8 mouse cellular contexts compared by ENCODE assay signal in genomic region chr14:31017854-31018253, GRCm38 (mm10). TPM values are rescaled to one million over a fixed set of nuclear protein-coding genes. Genes with fewer than 3 reads are reported as not detected.
A peak's percentile ranks its signal among the peaks of the same experiment; 100 is the strongest.
DNase-seq lines count a peak whose midpoint lies in the region; ATAC-seq lines count a peak whose summit lies in the region.

No protein-coding gene starts in this region.

- H3K4me2 ChIP-seq in heart, embryonic 12.5 days, result peak overlapping the region; percentile 78
- peak overlapping the region; percentile 88 for H3K4me2 ChIP-seq in forebrain, embryonic 13.5 days
- peak overlapping the region; percentile 82 for H3K4me2 ChIP-seq in limb, embryonic 12.5 days

- intact Hi-C loops in heart, postnatal 36 days (cut with DNase I), result loop anchor here (1.0 kb wide), 1 partner anchor 14 kb away; no protein-coding TSS in a partner anchor

- H3K27ac ChIP-seq in heart, embryonic 12.5 days (ENCODE audit: poor library complexity, severe bottlenecking), result no peak overlapping the region
- no peak overlapping the region for H3K27ac ChIP-seq in forebrain, embryonic 13.5 days
- H3K27ac ChIP-seq in limb, embryonic 12.5 days, result no peak overlapping the region

- H3K4me3 ChIP-seq in heart, embryonic 12.5 days, result peak overlapping the region; percentile 71
- H3K4me3 ChIP-seq in forebrain, embryonic 13.5 days, result peak overlapping the region; percentile 78
- H3K4me3 ChIP-seq in limb, embryonic 12.5 days (replicated peaks), result peak overlapping the region; percentile 79

- WGBS in heart, embryonic 12.5 days, result 3% methylated on average over 2 of the region's 2 CpGs
- 1% methylated on average over 2 of the region's 2 CpGs for WGBS in forebrain, embryonic 13.5 days
- 0% methylated on average over 2 of the region's 2 CpGs for WGBS in limb, embryonic 12.5 days

- H3K27me3 ChIP-seq in heart, embryonic 12.5 days (replicated peaks), result no peaks in the 10 kb centered on the region
- no peaks in the 10 kb centered on the region for H3K27me3 ChIP-seq in forebrain, embryonic 13.5 days
- no peaks in the 10 kb centered on the region for H3K27me3 ChIP-seq in limb, embryonic 12.5 days

- H3K4me1 ChIP-seq in heart, embryonic 12.5 days (replicated peaks), result peaks cover 18% of the 10 kb centered on the region
- peaks cover 42% of the 10 kb centered on the region for H3K4me1 ChIP-seq in forebrain, embryonic 13.5 days
- peaks cover 26% of the 10 kb centered on the region for H3K4me1 ChIP-seq in limb, embryonic 12.5 days (replicated peaks)

- peak overlapping the region; percentile 91 for H3K9ac ChIP-seq in heart, embryonic 12.5 days
- peak overlapping the region; percentile 88 for H3K9ac ChIP-seq in forebrain, embryonic 13.5 days
- H3K9ac ChIP-seq in limb, embryonic 12.5 days (replicated peaks), result peak overlapping the region; percentile 91

- no peak for ATAC-seq in heart, embryonic 12.5 days (ENCODE audit: insufficient number of reproducible peaks, low FRiP score)
- no peak for ATAC-seq in forebrain, embryonic 13.5 days
- ATAC-seq in limb, embryonic 12.5 days (ENCODE audit: insufficient number of reproducible peaks, insufficient read depth, low FRiP score, low TSS enrichment, low read depth), result no peak

- DNase-seq in heart, postnatal 36 days, result no peak
- peak; percentile 57 for DNase-seq in adipocyte (ENCODE audit: low spot score)
- DNase-seq in natural killer cell, adult 2 months (ENCODE audit: low spot score in 2 of 2), result peak; percentile 19 to 31
- DNase-seq in frontal cortex, adult 2 months (ENCODE audit: extremely low spot score in 1 of 2, low spot score in 1 of 2), result no peak
- DNase-seq in cerebellum, adult 11 months, result no peak

- no peaks in the 10 kb centered on the region for H3K9me3 ChIP-seq in heart, embryonic 12.5 days (replicated peaks)
- H3K9me3 ChIP-seq in forebrain, embryonic 13.5 days (replicated peaks), result no peaks in the 10 kb centered on the region
- H3K9me3 ChIP-seq in limb, embryonic 12.5 days, result no peaks in the 10 kb centered on the region

- H3K36me3 ChIP-seq in heart, embryonic 12.5 days, result peaks cover 55% of the 10 kb centered on the region
- H3K36me3 ChIP-seq in forebrain, embryonic 13.5 days (ENCODE audit: poor library complexity, severe bottlenecking), result peaks cover 54% of the 10 kb centered on the region
- H3K36me3 ChIP-seq in limb, embryonic 12.5 days, result peaks cover 61% of the 10 kb centered on the region

RNA-seq across cellular contexts. Expression of gene Pbrm1, which starts 1.1 kb away (rescaled TPM):
- 124 and 134 TPM in 2 replicates for polyA plus RNA-seq in heart, embryonic 12.5 days (2016; fragmentation: Nextera tagmentation; extraction: Ambion mirVana)
- total RNA-seq in heart, postnatal 36 days (2021), result 10 to 100 TPM; 49.9 to 53.8 TPM
- 166 and 170 TPM in 2 replicates for polyA plus RNA-seq in forebrain, embryonic 13.5 days (2015; fragmentation: Nextera tagmentation; extraction: Ambion mirVana)
- 183 and 189 TPM in 2 replicates for polyA plus RNA-seq in limb, embryonic 12.5 days (2016; fragmentation: Nextera tagmentation; extraction: Ambion mirVana)
- polyA plus RNA-seq in frontal cortex, adult 2 months (2012; rRNA removed), result 18.5 and 20.4 TPM in 2 replicates

RNA-seq across cellular contexts. Expression of gene Gnl3, which starts 1.1 kb away (rescaled TPM):
- 75.3 and 79.5 TPM in 2 replicates for polyA plus RNA-seq in heart, embryonic 12.5 days (2016; fragmentation: Nextera tagmentation; extraction: Ambion mirVana)
- total RNA-seq in heart, postnatal 36 days (2021), result 10 to 100 TPM; 21.6 to 24.2 TPM
- polyA plus RNA-seq in forebrain, embryonic 13.5 days (2015; fragmentation: Nextera tagmentation; extraction: Ambion mirVana), result 76.7 and 80.8 TPM in 2 replicates
- 110 and 117 TPM in 2 replicates for polyA plus RNA-seq in limb, embryonic 12.5 days (2016; fragmentation: Nextera tagmentation; extraction: Ambion mirVana)
- 61.6 and 64.0 TPM in 2 replicates for polyA plus RNA-seq in frontal cortex, adult 2 months (2012; rRNA removed)

RNA-seq across cellular contexts. Expression of gene Spcs1, which starts 16.4 kb away (rescaled TPM):
- 368 and 374 TPM in 2 replicates for polyA plus RNA-seq in heart, embryonic 12.5 days (2016; fragmentation: Nextera tagmentation; extraction: Ambion mirVana)
- total RNA-seq in heart, postnatal 36 days (2021), result 100 to 1,000 TPM; 136 to 141 TPM
- polyA plus RNA-seq in forebrain, embryonic 13.5 days (2015; fragmentation: Nextera tagmentation; extraction: Ambion mirVana), result 294 and 323 TPM in 2 replicates
- polyA plus RNA-seq in limb, embryonic 12.5 days (2016; fragmentation: Nextera tagmentation; extraction: Ambion mirVana), result 322 and 342 TPM in 2 replicates
- 226 and 247 TPM in 2 replicates for polyA plus RNA-seq in frontal cortex, adult 2 months (2012; rRNA removed)

RNA-seq across cellular contexts. Expression of gene Glt8d1, which starts 16.7 kb away (rescaled TPM):
- 55.8 and 57.1 TPM in 2 replicates for polyA plus RNA-seq in heart, embryonic 12.5 days (2016; fragmentation: Nextera tagmentation; extraction: Ambion mirVana)
- total RNA-seq in heart, postnatal 36 days (2021), result 10 to 100 TPM; 21.8 to 26.0 TPM
- 56.4 and 63.1 TPM in 2 replicates for polyA plus RNA-seq in forebrain, embryonic 13.5 days (2015; fragmentation: Nextera tagmentation; extraction: Ambion mirVana)
- polyA plus RNA-seq in limb, embryonic 12.5 days (2016; fragmentation: Nextera tagmentation; extraction: Ambion mirVana), result 54.7 and 61.5 TPM in 2 replicates
- 118 and 124 TPM in 2 replicates for polyA plus RNA-seq in frontal cortex, adult 2 months (2012; rRNA removed)

Comparison
In these comparisons a context has a peak if more than half of its experiments do, and no peak if none do; other contexts are left out.
1. DNase-seq: peak in adipocyte (single experiment) and natural killer cell, adult 2 months (2 of 2); none in heart, postnatal 36 days (0 of 2), frontal cortex, adult 2 months (0 of 2) and cerebellum, adult 11 months (single experiment).
2. Peak in every context shown above with its lines, with median percentiles within 50 percentile points of each other: H3K4me2 ChIP-seq, H3K4me3 ChIP-seq and H3K9ac ChIP-seq.